Mouse (Mus musculus): ENCODE data around the gene Olfr430.
"Not testable (repeated sequence)": the region's sequence is repeated elsewhere in the genome, so short reads cannot be mapped to it uniquely, and the experiment has no call there.

Gene Olfr430

GRCm38 (mm10) chr1:174066305-174066704 is at the start of gene Olfr430:
Gene Olfr430, plus strand, starts transcription at chr1:174066605.
- in situ Hi-C loops (cut with MboI, MseI), result no loop called here

DNA sequence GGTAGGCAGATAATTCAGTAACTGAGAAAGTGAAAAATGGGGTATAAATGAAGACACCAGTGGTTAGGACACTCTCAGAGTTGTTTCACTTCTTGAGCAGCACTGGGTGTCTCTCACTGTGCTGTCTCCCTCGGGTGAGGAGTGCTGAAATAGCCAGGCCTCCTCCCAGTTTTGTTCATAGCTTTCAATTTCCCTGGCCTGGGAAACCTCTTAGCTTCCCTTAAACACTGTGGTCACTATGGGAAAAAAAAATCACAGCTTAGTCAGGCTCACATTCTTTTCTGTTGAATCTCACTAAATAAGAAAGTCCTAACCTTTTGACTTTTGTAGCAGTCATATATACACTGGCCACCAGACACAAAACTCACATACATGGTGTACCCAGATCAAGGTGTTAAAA is 34.7 kb upstream of the Olfr430 start, which contains the start of gene Ifi205:
Ifi205 (minus strand) TSS at position 113 of the 400 bp plus-strand sequence.
- in situ Hi-C loops (cut with MboI, MseI), result no loop called here

- in situ Hi-C loops (cut with MboI, MseI), result no loop called here
Observed at GRCm38 (mm10) chr1:174035841-174036240, 30.6 kb upstream of the Olfr430 start.

- in situ Hi-C loops (cut with MboI, MseI), result no loop called here
Observed at GRCm38 (mm10) chr1:174038480-174038879, 27.9 kb upstream of the Olfr430 start.

GRCm38 (mm10) chr1:174040523-174041177 is 25.8 kb upstream of the Olfr430 start, which contains the start of gene Olfr433:
Gene Olfr433, plus strand, starts transcription at chr1:174040705.
- in situ Hi-C loops (cut with MboI, MseI), result no loop called here

DNA sequence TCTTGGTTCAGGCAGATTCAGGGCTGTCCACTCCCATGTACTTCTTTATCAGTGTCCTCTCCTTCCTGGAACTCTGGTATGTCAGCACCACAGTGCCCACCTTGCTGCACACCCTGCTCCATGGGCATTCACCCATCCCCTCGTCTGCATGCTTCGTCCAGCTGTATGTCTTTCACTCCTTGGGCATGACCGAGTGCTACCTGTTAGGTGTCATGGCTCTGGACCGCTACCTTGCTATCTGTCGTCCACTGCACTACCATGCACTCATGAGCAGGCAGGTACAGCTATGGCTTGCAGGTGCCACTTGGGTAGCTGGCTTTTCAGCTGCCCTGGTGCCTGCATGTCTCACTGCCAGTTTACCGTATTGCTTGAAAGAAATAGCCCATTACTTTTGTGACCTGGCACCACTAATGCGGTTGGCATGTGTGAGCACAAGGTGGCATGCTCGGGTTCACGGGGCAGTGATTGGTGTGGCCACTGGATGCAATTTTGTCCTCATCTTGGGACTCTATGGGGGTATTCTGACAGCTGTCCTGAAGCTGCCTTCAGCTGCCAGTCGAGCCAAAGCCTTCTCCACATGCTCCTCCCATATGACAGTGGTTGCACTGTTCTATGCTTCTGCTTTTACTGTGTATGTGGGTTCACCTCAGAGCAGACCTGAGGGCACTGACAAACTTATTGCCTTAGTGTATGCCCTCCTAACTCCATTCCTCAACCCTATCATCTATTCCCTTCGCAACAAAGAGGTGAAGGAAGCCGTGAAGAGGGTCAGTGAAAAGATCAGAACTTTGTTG is 24.1 kb upstream of the Olfr430 start:
- in situ Hi-C loops (cut with MboI, MseI), result not testable (repeated sequence)

GRCm38 (mm10) chr1:174044431-174044830 is 22.0 kb upstream of the Olfr430 start:
- in situ Hi-C loops (cut with MboI, MseI), result no loop called here

- in situ Hi-C loops (cut with MboI, MseI), result not testable (repeated sequence)
Observed at GRCm38 (mm10) chr1:174048227-174048626, 18.2 kb upstream of the Olfr430 start.

GRCm38 (mm10) chr1:174048893-174049292 is 17.5 kb upstream of the Olfr430 start, which contains the start of gene Olfr432:
Gene Olfr432, plus strand, starts transcription at chr1:174049205.
- in situ Hi-C loops (cut with MboI, MseI), result no loop called here

- in situ Hi-C loops (cut with MboI, MseI), result not testable (repeated sequence)
Observed at GRCm38 (mm10) chr1:174049357-174049756, 17.0 kb upstream of the Olfr430 start.

DNA sequence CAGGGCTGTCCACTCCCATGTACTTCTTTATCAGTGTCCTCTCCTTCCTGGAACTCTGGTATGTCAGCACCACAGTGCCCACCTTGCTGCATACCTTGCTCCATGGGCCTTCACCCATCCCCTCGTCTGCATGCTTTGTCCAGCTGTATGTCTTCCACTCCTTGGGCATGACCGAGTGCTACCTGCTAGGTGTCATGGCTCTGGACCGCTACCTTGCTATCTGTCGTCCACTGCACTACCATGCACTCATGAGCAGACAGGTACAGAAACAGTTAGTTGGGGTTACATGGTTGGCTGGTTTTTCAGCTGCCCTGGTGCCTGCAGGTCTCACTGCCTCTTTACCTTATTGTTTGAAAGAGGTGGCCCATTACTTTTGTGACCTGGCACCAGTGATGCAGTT is 15.9 kb upstream of the Olfr430 start:
- in situ Hi-C loops (cut with MboI, MseI), result no loop called here

DNA sequence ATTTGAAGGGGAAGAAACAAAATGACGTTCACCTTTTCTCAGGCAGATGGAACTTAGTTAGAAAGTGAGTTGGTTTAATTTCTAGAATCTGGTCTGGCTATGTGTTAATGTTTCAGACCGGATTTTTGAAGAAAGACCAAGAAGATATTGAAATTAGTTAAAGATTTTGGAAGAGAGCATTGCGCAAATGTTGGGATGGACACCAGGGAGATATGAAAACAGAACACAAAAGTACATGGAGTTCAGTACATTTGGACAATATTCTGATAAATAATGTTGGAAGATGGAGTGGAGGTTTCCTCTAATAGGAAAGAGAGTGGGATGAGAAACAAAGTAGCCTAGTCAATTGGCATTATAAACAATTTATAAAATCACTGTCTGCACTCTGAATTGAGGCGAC is 14.9 kb upstream of the Olfr430 start:
- in situ Hi-C loops (cut with MboI, MseI), result no loop called here

GRCm38 (mm10) chr1:174051931-174052536 is 14.4 kb upstream of the Olfr430 start:
- in situ Hi-C loops (cut with MboI, MseI), result no loop called here

DNA sequence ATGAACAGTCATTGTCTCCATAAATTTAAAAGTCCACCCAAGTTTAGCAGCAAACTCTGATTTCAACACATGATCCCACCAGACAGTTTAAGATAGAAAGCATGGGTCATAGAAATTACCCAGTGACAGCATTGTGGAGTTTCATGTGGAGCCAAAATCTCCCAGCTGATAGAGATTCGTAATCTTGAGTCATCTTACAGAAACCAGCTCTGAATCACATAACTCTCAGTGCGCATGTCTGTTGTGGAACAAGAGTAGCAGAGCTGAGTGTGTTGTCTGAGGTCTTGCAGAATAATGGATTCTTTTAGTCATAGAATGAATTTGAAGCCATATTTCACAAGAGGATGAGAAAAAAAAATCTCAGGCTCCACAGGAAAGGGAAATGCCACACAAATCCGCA is 13.4 kb upstream of the Olfr430 start:
- in situ Hi-C loops (cut with MboI, MseI), result no loop called here

DNA sequence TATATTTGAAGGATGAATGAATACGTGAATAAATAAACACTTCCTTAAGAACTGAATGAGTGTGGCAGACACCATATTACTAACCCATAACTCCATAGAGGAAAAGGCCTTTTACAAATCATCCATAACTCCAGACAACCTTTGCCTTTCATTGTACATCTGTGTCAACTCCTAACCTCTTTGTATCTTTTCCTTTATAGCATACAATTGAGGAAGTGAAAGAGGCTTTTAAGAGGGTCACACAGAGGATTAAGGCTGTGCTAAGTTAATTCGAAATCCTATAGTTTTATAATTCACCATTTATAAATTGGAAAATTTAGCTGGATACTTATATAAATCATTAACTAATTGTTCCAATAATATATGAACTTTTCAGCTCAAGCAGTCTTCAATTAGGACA is 11.2 kb upstream of the Olfr430 start:
- in situ Hi-C loops (cut with MboI, MseI), result no loop called here

- in situ Hi-C loops (cut with MboI, MseI), result no loop called here
Observed at GRCm38 (mm10) chr1:174084031-174084430, 17.6 kb downstream of the Olfr430 start, which contains the start of gene Olfr429. Gene Olfr429, plus strand, starts transcription at chr1:174084331.

- in situ Hi-C loops (cut with MboI, MseI), result no loop called here
Observed at GRCm38 (mm10) chr1:174096591-174096990, 30.2 kb downstream of the Olfr430 start, which contains the start of gene Olfr427. Gene Olfr427, plus strand, starts transcription at chr1:174096891.

- in situ Hi-C loops (cut with MboI, MseI), result no loop called here
Observed at GRCm38 (mm10) chr1:174103735-174104134, 37.3 kb downstream of the Olfr430 start.

- in situ Hi-C loops (cut with MboI, MseI), result no loop called here
Observed at GRCm38 (mm10) chr1:174121062-174121461, 54.7 kb downstream of the Olfr430 start, which contains the start of gene Olfr231. Gene Olfr231, minus strand, starts transcription at chr1:174121162.

Measured in T-helper 2 cell (primary cell).